Mouse (Mus musculus) ES-E14 (cell line): ENCODE results near the gene Myh7b.

Experiments
- CHD2 ChIP-seq: IDR thresholded peaks from 2 replicates; pipeline ENCODE4 v1.6.1; 2014; ENCODE audit warnings: mild to moderate bottlenecking, low read depth, low read length, inconsistent platforms
- HCFC1 ChIP-seq: IDR thresholded peaks from 2 replicates; pipeline ENCODE4 v1.6.1; 2012; ENCODE audit warnings: low read length, inconsistent platforms, borderline replicate concordance; ENCODE audit not compliant: insufficient read depth
- MAFK ChIP-seq: IDR thresholded peaks from 2 replicates; pipeline ENCODE4 v1.6.1; 2014; ENCODE audit warnings: mild to moderate bottlenecking, low read depth, low read length, inconsistent platforms; ENCODE audit not compliant: insufficient read depth
- ZC3H11A ChIP-seq: IDR thresholded peaks from 2 replicates; pipeline ENCODE4 v1.6.1; 2012; ENCODE audit warnings: low read depth, mild to moderate bottlenecking, inconsistent platforms, low read length, borderline replicate concordance
- ZNF384 ChIP-seq: IDR thresholded peaks from 2 replicates; pipeline ENCODE4 v1.6.1; 2012; ENCODE audit warnings: low read depth, low read length, inconsistent platforms

GRCm38 (mm10) chr2:155590876-155591275 is 20.1 kb upstream of the Myh7b start:
- TF ChIP-seq MAFK (no peak), ZNF384 (no peak), CHD2 (no peak), ZC3H11A (no peak), HCFC1 (no peak)
